8 mouse cellular contexts compared by ENCODE assay signal in genomic region chr8:128025251-128025856, GRCm38 (mm10).
DNase-seq lines count a peak whose midpoint lies in the region; ATAC-seq and TF ChIP-seq lines count a peak whose summit lies in the region.

No protein-coding gene starts in this region.

- peak; percentile 76 for ATAC-seq in forebrain, embryonic 12.5 days (ENCODE audit: low FRiP score)
- peak; percentile 89 for ATAC-seq in heart, postnatal 0 days (ENCODE audit: insufficient read depth, low read depth)
- peak; percentile 94 for ATAC-seq in lung, embryonic 14.5 days (ENCODE audit: insufficient read depth)
- peak; percentile 89 for ATAC-seq in stomach, embryonic 14.5 days (ENCODE audit: insufficient number of reproducible peaks, insufficient read depth, low FRiP score, low read depth)

- no peak for TF ChIP-seq CTCF in heart, postnatal 0 days (IDR thresholded peaks at IDR 0.05; ENCODE audit: low read depth)
- TF ChIP-seq CTCF in lung, embryonic 14.5 days (IDR thresholded peaks at IDR 0.05; ENCODE audit: low read depth) = no peak

- H3K27me3 ChIP-seq in forebrain, embryonic 12.5 days = no peaks in the 10 kb centered on the region
- H3K27me3 ChIP-seq in heart, postnatal 0 days (ENCODE audit: control insufficient read depth, insufficient read depth, low read length) = no peaks in the 10 kb centered on the region
- H3K27me3 ChIP-seq in lung, embryonic 14.5 days (ENCODE audit: insufficient read depth, low read length) = no peaks in the 10 kb centered on the region
- H3K27me3 ChIP-seq in stomach, embryonic 14.5 days (ENCODE audit: control insufficient read depth, insufficient read depth, low read length) = no peaks in the 10 kb centered on the region

- H3K4me2 ChIP-seq in forebrain, embryonic 12.5 days = no peak overlapping the region
- H3K4me2 ChIP-seq in heart, postnatal 0 days (ENCODE audit: low read depth, low read length) = no peak overlapping the region
- H3K4me2 ChIP-seq in lung, embryonic 14.5 days = 0 out of 2 replicates have a peak overlapping the region, but pooled peaks have one; percentile 1
- H3K4me2 ChIP-seq in stomach, embryonic 14.5 days (replicated peaks; ENCODE audit: low read depth, low read length) = no peak overlapping the region

- peak overlapping the region; percentile 93 for H3K27ac ChIP-seq in brown adipose tissue, adult 24 weeks (replicated peaks; ENCODE audit: low read depth, low read length)
- H3K27ac ChIP-seq in forebrain, embryonic 12.5 days = peak overlapping the region; percentile 68
- H3K27ac ChIP-seq in heart, postnatal 0 days (ENCODE audit: low read depth) = peak overlapping the region; percentile 88
- peak overlapping the region; percentile 89 for H3K27ac ChIP-seq in lung, embryonic 14.5 days (ENCODE audit: low read depth)
- H3K27ac ChIP-seq in stomach, embryonic 14.5 days (ENCODE audit: low read length) = peak overlapping the region; percentile 89

- DNase-seq in Muller cell, postnatal 12 days (ENCODE audit: inconsistent ontology term) = peak; percentile 93
- DNase-seq in heart, postnatal 0 days (ENCODE audit: low spot score) = peak; percentile 72
- DNase-seq in kidney, postnatal 14 days = peak; percentile 84
- peak; percentile 91 for DNase-seq in lung, embryonic 14.5 days
- no peak for DNase-seq in spleen, adult 12 weeks (ENCODE audit: low spot score)

- peaks cover 4% of the 10 kb centered on the region; the same call in 1 of the 2 replicates for H3K4me1 ChIP-seq in brown adipose tissue, adult 24 weeks (ENCODE audit: control insufficient read depth, insufficient read depth, insufficient read length, low read length)
- H3K4me1 ChIP-seq in forebrain, embryonic 12.5 days = peaks cover 18% of the 10 kb centered on the region
- peaks cover 16% of the 10 kb centered on the region for H3K4me1 ChIP-seq in heart, postnatal 0 days (ENCODE audit: control insufficient read depth, insufficient read depth)
- peaks cover 14% of the 10 kb centered on the region for H3K4me1 ChIP-seq in lung, embryonic 14.5 days (ENCODE audit: insufficient read depth)
- H3K4me1 ChIP-seq in stomach, embryonic 14.5 days (ENCODE audit: control insufficient read depth, insufficient read depth, low read length) = peaks cover 15% of the 10 kb centered on the region

- H3K9me3 ChIP-seq in forebrain, embryonic 12.5 days = no peaks in the 10 kb centered on the region
- no peaks in the 10 kb centered on the region for H3K9me3 ChIP-seq in heart, postnatal 0 days (replicated peaks; ENCODE audit: control insufficient read depth, low read length)
- no peaks in the 10 kb centered on the region for H3K9me3 ChIP-seq in lung, embryonic 14.5 days (ENCODE audit: low read depth, low read length)
- H3K9me3 ChIP-seq in stomach, embryonic 14.5 days (ENCODE audit: control insufficient read depth, low read depth, low read length) = no peaks in the 10 kb centered on the region

- no peak overlapping the region for H3K4me3 ChIP-seq in brown adipose tissue, adult 24 weeks (ENCODE audit: insufficient read depth, low read depth, low read length)
- H3K4me3 ChIP-seq in forebrain, embryonic 12.5 days (replicated peaks) = no peak overlapping the region
- no peak overlapping the region for H3K4me3 ChIP-seq in heart, postnatal 0 days (ENCODE audit: low read depth, low read length)
- no peak overlapping the region for H3K4me3 ChIP-seq in lung, embryonic 14.5 days (ENCODE audit: low read depth, low read length)
- no peak overlapping the region for H3K4me3 ChIP-seq in stomach, embryonic 14.5 days (ENCODE audit: low read depth, low read length)

- peak; percentile 28; the same call in 1 of the 2 replicates for TF ChIP-seq EP300 in heart, postnatal 0 days (IDR thresholded peaks at IDR 0.05; ENCODE audit: low read depth)

- H3K36me3 ChIP-seq in forebrain, embryonic 12.5 days (replicated peaks) = no peaks in the 10 kb centered on the region
- H3K36me3 ChIP-seq in heart, postnatal 0 days (replicated peaks; ENCODE audit: control insufficient read depth, insufficient read depth, low read length) = no peaks in the 10 kb centered on the region
- H3K36me3 ChIP-seq in lung, embryonic 14.5 days (ENCODE audit: insufficient read depth) = no peaks in the 10 kb centered on the region
- H3K36me3 ChIP-seq in stomach, embryonic 14.5 days (ENCODE audit: control insufficient read depth, insufficient read depth, low read length) = no peaks in the 10 kb centered on the region

- WGBS in forebrain, embryonic 12.5 days = 48% methylated on average over 7 of the region's 7 CpGs
- WGBS in heart, postnatal 0 days = 26% methylated on average over 7 of the region's 7 CpGs
- 31% methylated on average over 7 of the region's 7 CpGs for WGBS in lung, embryonic 14.5 days
- 34% methylated on average over 7 of the region's 7 CpGs for WGBS in stomach, embryonic 14.5 days

- no peak overlapping the region for H3K9ac ChIP-seq in forebrain, embryonic 12.5 days
- H3K9ac ChIP-seq in heart, postnatal 0 days (replicated peaks; ENCODE audit: low read depth, low read length) = no peak overlapping the region
- H3K9ac ChIP-seq in lung, embryonic 14.5 days = no peak overlapping the region
- H3K9ac ChIP-seq in stomach, embryonic 14.5 days (replicated peaks; ENCODE audit: low read depth, low read length) = no peak overlapping the region
